Mouse (Mus musculus): ENCODE results near the gene Gm7247. TPM values are rescaled to one million over a fixed set of nuclear protein-coding genes. Genes with fewer than 3 reads are reported as not detected.
"Not testable (repeated sequence)": the region's sequence is repeated elsewhere in the genome, so short reads cannot be mapped to it uniquely, and the experiment has no call there.

Gm7247 gene
- polyA plus RNA-seq, 1 experiment from 2014 or later = not detected

DNA sequence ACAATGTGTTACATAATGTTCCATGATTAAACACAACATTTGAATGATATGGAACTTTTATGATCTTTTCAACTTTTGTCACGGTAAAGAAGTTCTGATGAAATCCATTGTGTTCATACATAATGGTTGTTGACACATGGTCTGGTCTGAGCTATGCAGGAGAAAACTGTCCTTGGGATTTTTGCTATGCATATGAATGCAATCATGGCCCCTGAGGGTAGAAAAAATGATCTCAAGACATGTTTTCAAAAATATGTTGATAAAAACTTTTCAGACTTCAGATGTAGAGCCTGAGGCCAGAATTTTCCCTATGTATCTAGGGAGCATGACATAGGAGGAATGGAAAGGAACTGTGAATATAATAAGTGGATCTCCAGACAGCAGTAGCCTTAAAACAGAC is 49.0 kb downstream of the Gm7247 start, which contains the start of gene Vmn2r88:
Gene Vmn2r88, plus strand, starts transcription at position 301 of the 400 bp plus-strand sequence.
- Histone ChIP-seq H3K36me3 (ENCODE audit: control insufficient read depth, insufficient read depth, low read length) (no peaks in the 10 kb centered on the region), H3K9me3 (ENCODE audit: control insufficient read depth, low read length) (no peaks in the 10 kb centered on the region), H3K4me2 (no peak within 1 kb of the TSS), H3K9ac (ENCODE audit: low read length) (no peak within 1 kb of the TSS), H3K4me3 (ENCODE audit: low read depth, low read length) (no peak within 1 kb of the TSS), H3K27ac (ENCODE audit: low read depth, low read length) (no peak within 1 kb of the TSS), H3K27me3 (ENCODE audit: control insufficient read depth, insufficient read depth, low read length) (no peaks in the 10 kb centered on the region), H3K4me1 (ENCODE audit: control insufficient read depth, insufficient read depth, low read length) (no peaks in the 10 kb centered on the region)
- ATAC-seq (ENCODE audit: low FRiP score) = no peak
- DNase-seq (ENCODE audit: low spot score, missing footprints) = no peak
- 92% methylated on average over 1 of the region's 1 CpGs for WGBS

DNA sequence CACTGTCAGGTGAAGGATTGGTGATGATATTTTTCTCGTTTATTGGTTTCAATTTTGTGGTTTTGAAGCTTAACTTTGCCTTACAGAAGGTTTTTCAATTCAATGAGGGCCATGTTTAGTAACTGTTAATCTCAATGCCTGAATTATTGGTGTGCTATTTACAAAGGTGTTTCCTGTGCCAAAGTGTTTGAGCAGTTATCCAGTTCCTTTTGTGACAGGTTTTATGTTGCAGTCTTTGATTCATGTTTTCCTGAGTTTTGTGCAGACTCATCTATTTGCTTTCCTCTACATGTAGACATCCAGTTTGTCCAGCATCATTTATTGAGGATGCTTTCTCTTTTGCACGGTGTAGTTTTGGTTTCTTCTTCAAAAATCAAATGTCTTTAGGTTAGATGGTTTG is 62.3 kb downstream of the Gm7247 start:
- ATAC-seq (ENCODE audit: low FRiP score) = no peak
- WGBS = 61% methylated on average over 2 of the region's 2 CpGs
- Histone ChIP-seq H3K27me3 (ENCODE audit: control insufficient read depth, insufficient read depth, low read length) (no peaks in the 10 kb centered on the region), H3K9ac (ENCODE audit: low read length) (no peak overlapping the region), H3K36me3 (ENCODE audit: control insufficient read depth, insufficient read depth, low read length) (no peaks in the 10 kb centered on the region), H3K9me3 (ENCODE audit: control insufficient read depth, low read length) (no peaks in the 10 kb centered on the region), H3K4me1 (ENCODE audit: control insufficient read depth, insufficient read depth, low read length) (no peaks in the 10 kb centered on the region), H3K4me3 (ENCODE audit: low read depth, low read length) (no peak overlapping the region), H3K27ac (ENCODE audit: low read depth, low read length) (no peak overlapping the region), H3K4me2 (no peak overlapping the region)
- DNase-seq (ENCODE audit: low spot score, missing footprints) = no peak

DNA sequence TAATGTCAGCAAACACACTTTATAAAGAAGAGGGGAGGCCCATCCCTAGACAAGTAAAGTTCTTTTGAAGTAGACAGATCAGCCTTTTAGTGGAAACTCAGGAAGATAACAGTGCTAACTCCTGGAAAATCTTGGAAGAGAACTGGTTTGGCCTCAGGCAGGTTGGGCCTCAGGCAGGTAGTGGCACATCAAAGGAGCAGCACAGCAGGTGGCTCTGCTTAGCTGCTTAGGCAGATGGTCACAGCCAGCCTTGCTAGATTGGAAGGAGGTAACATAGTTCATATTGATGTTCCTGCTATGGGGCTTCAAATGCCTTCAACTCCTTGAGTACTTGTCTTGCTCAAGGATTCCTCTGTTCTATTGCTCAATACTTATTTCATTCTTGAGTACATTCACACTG is 68.6 kb downstream of the Gm7247 start:
- not testable (repeated sequence) for H3K9me3 ChIP-seq (ENCODE audit: control insufficient read depth, low read length); H3K27ac ChIP-seq (ENCODE audit: low read depth, low read length); H3K4me1 ChIP-seq (ENCODE audit: control insufficient read depth, insufficient read depth, low read length); H3K4me2 ChIP-seq; ATAC-seq (ENCODE audit: low FRiP score); DNase-seq (ENCODE audit: low spot score, missing footprints); H3K36me3 ChIP-seq (ENCODE audit: control insufficient read depth, insufficient read depth, low read length); H3K27me3 ChIP-seq (ENCODE audit: control insufficient read depth, insufficient read depth, low read length); H3K4me3 ChIP-seq (ENCODE audit: low read depth, low read length); H3K9ac ChIP-seq (ENCODE audit: low read length)

DNA sequence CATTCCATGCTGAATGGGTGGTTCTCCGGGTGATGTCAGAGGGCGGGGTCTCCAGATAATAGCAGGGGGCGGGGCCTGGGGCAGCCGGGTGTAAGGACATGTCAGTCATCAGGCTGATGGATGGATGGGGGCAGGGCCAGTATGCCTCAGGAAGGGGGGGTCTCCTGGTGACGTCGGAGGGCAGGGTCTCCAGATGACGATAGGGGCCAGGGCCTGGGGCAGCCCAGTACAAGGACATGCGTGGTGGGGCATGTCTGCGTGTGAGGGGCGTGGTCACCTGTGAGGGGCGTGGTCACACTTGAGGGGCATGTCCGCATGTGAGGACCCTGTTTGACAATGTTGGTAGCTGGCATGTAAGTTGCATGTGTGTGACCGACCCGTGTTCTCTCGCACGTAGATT is 73.0 kb downstream of the Gm7247 start:
- Histone ChIP-seq H3K4me1 (ENCODE audit: control insufficient read depth, insufficient read depth, low read length) (no peaks in the 10 kb centered on the region), H3K27me3 (ENCODE audit: control insufficient read depth, insufficient read depth, low read length) (no peaks in the 10 kb centered on the region), H3K9ac (ENCODE audit: low read length) (no peak overlapping the region), H3K9me3 (ENCODE audit: control insufficient read depth, low read length) (peaks cover 7% of the 10 kb centered on the region; the same call in 1 of the 2 replicates), H3K27ac (ENCODE audit: low read depth, low read length) (no peak overlapping the region), H3K4me3 (ENCODE audit: low read depth, low read length) (no peak overlapping the region), H3K36me3 (ENCODE audit: control insufficient read depth, insufficient read depth, low read length) (no peaks in the 10 kb centered on the region), H3K4me2 (no peak overlapping the region)
- 93% methylated on average over 16 of the region's 16 CpGs for WGBS
- DNase-seq (ENCODE audit: low spot score, missing footprints) = no peak
- ATAC-seq (ENCODE audit: low FRiP score) = peak; percentile 44

DNA sequence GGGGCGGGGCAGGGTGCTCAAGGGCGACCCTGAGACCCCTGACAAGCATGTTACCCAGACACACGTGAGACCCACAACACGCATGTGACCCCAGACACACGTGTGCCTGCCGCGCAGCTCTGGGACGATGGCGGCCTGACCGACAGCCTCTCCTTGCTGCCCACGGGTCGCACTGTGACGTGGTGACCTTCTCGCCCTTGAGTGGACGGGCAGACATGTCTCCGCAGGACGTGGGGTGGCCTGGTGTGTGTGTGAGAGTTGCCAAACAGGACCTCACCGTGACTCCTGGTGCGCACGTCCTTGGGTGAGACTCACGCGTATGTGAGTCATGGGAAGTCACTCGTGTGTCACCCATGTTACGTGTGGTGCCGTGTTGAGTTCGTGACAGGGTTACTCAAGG is 73.5 kb downstream of the Gm7247 start:
- 93% methylated on average over 26 of the region's 26 CpGs for WGBS
- Histone ChIP-seq H3K4me2 (no peak overlapping the region), H3K4me3 (ENCODE audit: low read depth, low read length) (no peak overlapping the region), H3K9me3 (ENCODE audit: control insufficient read depth, low read length) (peaks cover 7% of the 10 kb centered on the region; the same call in 1 of the 2 replicates), H3K36me3 (ENCODE audit: control insufficient read depth, insufficient read depth, low read length) (no peaks in the 10 kb centered on the region), H3K9ac (ENCODE audit: low read length) (no peak overlapping the region), H3K4me1 (ENCODE audit: control insufficient read depth, insufficient read depth, low read length) (no peaks in the 10 kb centered on the region), H3K27me3 (ENCODE audit: control insufficient read depth, insufficient read depth, low read length) (no peaks in the 10 kb centered on the region), H3K27ac (ENCODE audit: low read depth, low read length) (no peak overlapping the region)
- ATAC-seq (ENCODE audit: low FRiP score) = peak; percentile 11; the same call in 1 of the 2 replicates
- DNase-seq (ENCODE audit: low spot score, missing footprints) = no peak

DNA sequence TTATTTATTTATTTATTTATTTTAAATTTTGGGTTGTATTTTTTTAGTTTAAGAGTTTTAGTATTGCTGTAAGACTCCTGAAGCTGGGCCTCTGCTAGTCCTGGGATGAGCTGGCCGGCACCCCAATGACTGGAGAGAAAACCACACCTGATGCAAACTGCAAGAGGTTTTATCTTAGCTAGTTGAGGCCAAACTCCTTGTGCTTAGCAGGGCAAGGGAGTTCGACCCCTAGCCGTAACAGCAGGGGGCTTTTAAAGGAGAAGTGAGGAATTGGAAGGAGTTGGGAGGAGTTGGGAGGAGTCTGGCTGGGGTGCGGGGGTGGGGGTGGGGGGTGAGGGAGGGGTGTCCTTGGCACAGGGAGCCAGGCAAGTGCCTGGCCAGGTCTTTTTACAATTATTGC is 77.4 kb downstream of the Gm7247 start:
- Histone ChIP-seq H3K4me1 (ENCODE audit: control insufficient read depth, insufficient read depth, low read length) (no peaks in the 10 kb centered on the region), H3K9me3 (ENCODE audit: control insufficient read depth, low read length) (peaks cover 7% of the 10 kb centered on the region; the same call in 1 of the 2 replicates), H3K4me2 (no peak overlapping the region), H3K27ac (ENCODE audit: low read depth, low read length) (no peak overlapping the region), H3K36me3 (ENCODE audit: control insufficient read depth, insufficient read depth, low read length) (no peaks in the 10 kb centered on the region), H3K27me3 (ENCODE audit: control insufficient read depth, insufficient read depth, low read length) (no peaks in the 10 kb centered on the region), H3K4me3 (ENCODE audit: low read depth, low read length) (no peak overlapping the region), H3K9ac (ENCODE audit: low read length) (no peak overlapping the region)
- no peak for ATAC-seq (ENCODE audit: low FRiP score)
- 77% methylated on average over 4 of the region's 4 CpGs for WGBS
- DNase-seq (ENCODE audit: low spot score, missing footprints) = peak; percentile 86

DNA sequence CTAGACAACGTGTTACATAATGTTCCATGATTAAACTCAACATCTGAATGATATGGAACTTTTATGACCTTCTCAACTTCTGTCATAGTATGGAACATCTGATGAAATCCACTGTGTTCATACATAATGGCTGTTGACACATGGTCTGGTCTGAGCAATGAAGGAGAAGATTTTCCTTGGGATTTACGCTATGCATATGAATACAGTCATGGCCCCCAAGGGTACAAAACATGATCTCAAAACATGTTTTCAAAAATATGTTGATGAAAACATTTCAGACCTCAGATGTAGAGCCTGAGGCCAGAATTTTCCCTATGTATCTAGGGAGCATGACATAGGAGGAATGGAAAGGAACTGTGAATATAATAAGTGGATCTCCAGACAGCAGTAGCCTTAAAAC is 90.0 kb downstream of the Gm7247 start, which contains the start of gene Vmn2r89:
Gene Vmn2r89, plus strand, starts transcription at position 301 of the 400 bp plus-strand sequence.
- H3K9me3 ChIP-seq (ENCODE audit: control insufficient read depth, low read length); H3K4me3 ChIP-seq (ENCODE audit: low read depth, low read length); H3K36me3 ChIP-seq (ENCODE audit: control insufficient read depth, insufficient read depth, low read length); H3K4me1 ChIP-seq (ENCODE audit: control insufficient read depth, insufficient read depth, low read length); H3K27me3 ChIP-seq (ENCODE audit: control insufficient read depth, insufficient read depth, low read length); H3K9ac ChIP-seq (ENCODE audit: low read length); DNase-seq (ENCODE audit: low spot score, missing footprints); H3K4me2 ChIP-seq; ATAC-seq (ENCODE audit: low FRiP score); H3K27ac ChIP-seq (ENCODE audit: low read depth, low read length): not testable (repeated sequence)
- WGBS = 80% methylated on average over 2 of the region's 2 CpGs

DNA sequence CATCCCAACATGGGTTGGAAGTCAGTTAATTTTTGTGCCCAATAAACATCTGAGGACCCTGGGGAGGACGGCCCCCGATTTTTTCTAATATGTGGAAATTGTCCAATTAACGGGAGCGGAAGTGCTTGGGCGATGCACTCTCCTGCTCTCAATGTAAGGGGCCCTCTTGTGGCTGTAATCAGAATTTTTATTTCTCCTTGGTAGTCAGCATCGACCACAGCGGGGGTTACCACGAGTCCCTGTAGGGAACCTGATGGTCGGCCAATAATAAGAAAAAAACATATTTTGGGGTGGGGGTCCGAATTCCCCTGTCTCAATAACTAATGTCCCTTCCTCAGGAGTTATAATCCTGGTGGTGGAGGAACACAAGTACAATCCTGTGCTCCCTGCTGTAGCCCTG is 118.7 kb downstream of the Gm7247 start:
- not testable (repeated sequence) for H3K4me3 ChIP-seq (ENCODE audit: low read depth, low read length); H3K4me2 ChIP-seq; ATAC-seq (ENCODE audit: low FRiP score); H3K27ac ChIP-seq (ENCODE audit: low read depth, low read length); H3K4me1 ChIP-seq (ENCODE audit: control insufficient read depth, insufficient read depth, low read length); H3K9ac ChIP-seq (ENCODE audit: low read length); H3K9me3 ChIP-seq (ENCODE audit: control insufficient read depth, low read length); H3K36me3 ChIP-seq (ENCODE audit: control insufficient read depth, insufficient read depth, low read length); H3K27me3 ChIP-seq (ENCODE audit: control insufficient read depth, insufficient read depth, low read length)
- 89% methylated on average over 10 of the region's 10 CpGs for WGBS
- peak; percentile 73 for DNase-seq (ENCODE audit: low spot score, missing footprints)

DNA sequence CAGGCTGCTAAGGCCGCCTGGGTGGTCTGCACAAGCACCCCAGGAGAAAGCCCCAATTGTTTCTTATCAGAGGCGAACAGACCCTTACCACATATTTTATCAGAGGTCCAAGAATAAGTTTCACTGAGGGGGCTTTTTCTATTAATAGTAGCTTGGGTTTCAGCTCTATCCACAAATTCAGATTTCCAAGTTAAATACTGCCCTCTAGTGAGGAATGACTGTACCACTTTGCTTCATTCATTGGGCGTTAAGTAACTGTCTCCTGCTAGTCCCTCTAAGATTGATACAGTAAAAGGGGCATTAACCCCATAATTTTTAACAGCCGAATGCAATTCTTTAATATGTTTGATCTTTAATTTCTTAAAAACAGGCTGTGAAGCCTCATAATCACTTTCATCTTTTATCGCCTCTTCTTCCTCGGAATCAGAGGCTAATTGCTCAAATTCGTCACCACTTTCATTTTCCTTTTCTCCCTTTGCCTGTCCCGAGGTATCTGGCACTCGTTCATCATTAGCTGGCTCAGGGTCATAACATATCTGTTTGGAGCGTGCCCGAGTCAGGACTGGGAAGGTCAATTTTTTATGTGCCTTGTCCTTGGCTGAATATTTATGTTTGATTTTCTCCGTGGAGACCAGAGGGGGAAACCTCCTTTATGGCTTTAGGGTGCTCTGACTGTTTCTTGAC is 119.9 kb downstream of the Gm7247 start:
- not testable (repeated sequence) for H3K4me2 ChIP-seq; H3K36me3 ChIP-seq (ENCODE audit: control insufficient read depth, insufficient read depth, low read length); H3K9ac ChIP-seq (ENCODE audit: low read length); ATAC-seq (ENCODE audit: low FRiP score); H3K27me3 ChIP-seq (ENCODE audit: control insufficient read depth, insufficient read depth, low read length); DNase-seq (ENCODE audit: low spot score, missing footprints); H3K9me3 ChIP-seq (ENCODE audit: control insufficient read depth, low read length); H3K4me3 ChIP-seq (ENCODE audit: low read depth, low read length); H3K4me1 ChIP-seq (ENCODE audit: control insufficient read depth, insufficient read depth, low read length); H3K27ac ChIP-seq (ENCODE audit: low read depth, low read length)
- 89% methylated on average over 12 of the region's 12 CpGs for WGBS
